In genomic region chr11:53324512-53324968, GRCm38 (mm10) we compare ENCODE assay signal across 8 mouse cellular contexts. TPM values are rescaled to one million over a fixed set of nuclear protein-coding genes. Genes with fewer than 3 reads are reported as not detected.
DNase-seq lines count a peak whose midpoint lies in the region; ATAC-seq lines count a peak whose summit lies in the region.

Gene Zcchc10, plus strand, starts transcription at chr11:53324679.

- DNase-seq in adrenal gland, adult (ENCODE audit: inconsistent age in 2 of 2, low spot score in 1 of 2) = peak; percentile 90 to 96
- DNase-seq in embryo, embryonic 10 days (ENCODE audit: low spot score) = peak; percentile 92
- peak; percentile 90 for DNase-seq in gastrocnemius, postnatal 14 days
- DNase-seq in left cerebral cortex, postnatal 10 days (ENCODE audit: extremely low spot score in 1 of 2, low spot score in 2 of 2) = peak; percentile 75 to 93
- DNase-seq in right cerebral cortex, postnatal 10 days (ENCODE audit: low spot score in 2 of 2) = peak; percentile 92
- DNase-seq in urinary bladder, postnatal 14 days (ENCODE audit: low spot score) = peak; percentile 90

- intact Hi-C loops in gastrocnemius, postnatal 14 days (cut with DNase I; ENCODE audit: low total_unique reads) = no loop called here
- intact Hi-C loops in left cerebral cortex, postnatal 10 days (cut with DNase I) = no loop called here

- ATAC-seq in inflammation-experienced regulatory T-cells, adult 6 months = peak; percentile 100
- ATAC-seq in megakaryocyte progenitor cell, adult 5-6 weeks (replicated peaks; ENCODE audit: poor library complexity) = peak; percentile 100

RNA-seq across cellular contexts. Expression of gene Zcchc10, which starts in this region (rescaled TPM):
- total RNA-seq in gastrocnemius, postnatal 14 days (2021) = 1 to 10 TPM; 7.4 to 8.7 TPM
- polyA plus RNA-seq in inflammation-experienced regulatory T-cells, adult 6 months (2017; shearing (Covaris generic)) = 10 to 100 TPM; 29.3 to 29.9 (median 29.4) TPM
- 10 to 100 TPM in 1 of 2 experiments, 1 to 10 TPM in 1; 8.4 to 11.1 TPM for total RNA-seq in left cerebral cortex, postnatal 10 days (2021)
- total RNA-seq in megakaryocyte progenitor cell, adult 5-6 weeks (2015) = 25.6 and 30.9 TPM in 2 replicates
- 4.7 and 4.8 TPM in 2 replicates for total RNA-seq in megakaryocyte progenitor cell, adult 5-6 weeks (2017)

Comparison
In these comparisons a context has a peak if more than half of its experiments do, and no peak if none do; other contexts are left out.
1. Peak in every context shown above with its lines: DNase-seq and ATAC-seq.